ENCODE assay signal across 10 mouse cellular contexts in the genomic region with DNA sequence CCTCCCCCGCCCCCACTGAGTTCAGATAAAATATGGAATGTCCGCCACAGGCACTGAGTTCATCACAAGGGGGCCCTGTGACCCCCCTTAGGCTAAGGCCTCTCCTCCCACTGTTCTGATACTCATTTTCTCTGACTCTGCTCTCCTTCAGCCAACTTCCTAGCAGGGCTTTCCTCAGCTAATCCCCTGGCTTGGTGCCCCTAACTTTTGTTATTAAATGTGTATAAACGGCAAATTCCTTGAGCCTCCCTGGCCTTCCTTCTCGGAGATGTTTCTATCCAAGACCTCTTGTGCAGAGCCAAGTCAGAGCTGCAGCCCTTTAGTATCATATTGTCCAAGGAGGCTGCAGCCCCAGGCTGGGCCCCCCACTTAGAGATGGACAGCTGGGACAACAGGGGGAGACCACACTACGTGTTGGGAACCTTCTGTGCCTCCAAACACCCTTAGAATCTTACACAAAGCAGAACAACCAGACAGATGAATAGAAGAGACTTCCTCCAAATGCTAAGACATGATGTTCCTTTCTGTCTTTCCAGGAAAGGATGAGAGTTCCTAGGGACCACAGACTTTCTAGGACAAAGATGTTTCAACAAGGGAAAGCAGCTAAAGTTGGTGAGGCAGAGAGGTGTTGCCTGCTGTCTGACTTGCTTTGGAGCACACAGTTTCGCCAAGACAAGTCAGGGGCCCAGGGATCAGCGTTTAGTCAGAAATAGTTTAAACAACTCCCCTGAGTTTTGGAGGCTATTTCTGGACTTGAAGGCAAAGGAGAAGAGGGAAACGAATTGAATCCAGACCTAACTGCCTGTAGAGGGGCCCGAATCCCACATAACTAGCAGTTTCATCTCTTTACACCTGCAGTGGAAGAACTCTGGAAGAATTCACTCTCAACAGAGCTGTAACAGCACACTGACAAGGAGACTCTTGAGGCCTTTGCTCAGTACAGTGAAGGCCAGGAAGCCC.
A peak's percentile ranks its signal among the peaks of the same experiment; 100 is the strongest.
DNase-seq lines count a peak whose midpoint lies in the region; ATAC-seq and TF ChIP-seq lines count a peak whose summit lies in the region.
"Had no signal": no experiment of that assay in that cellular context is flagged by ENCODE, and none has a peak within 500 bp of the region (broad histone marks: within the 10 kb centered on the region; RNA-seq: fewer than 3 reads in every experiment).

No protein-coding gene starts in this region.

- no peak for DNase-seq in heart, adult 2 months
- no peak for DNase-seq in heart, postnatal 36 days
- DNase-seq in midbrain, embryonic 11.5 days (ENCODE audit: low spot score, missing footprints) = peak; percentile 83
- DNase-seq in heart, postnatal 4 days = peak; percentile 38
- DNase-seq in right cerebral cortex, adult 18-20 months = no peak
- DNase-seq in left cerebral cortex, adult 18-20 months (ENCODE audit: low spot score in 2 of 2) = no peak
- DNase-seq: cerebellum, adult 18-20 months; liver, embryonic 13.5 days had no signal

- no peak for ATAC-seq in midbrain, embryonic 11.5 days (ENCODE audit: low FRiP score)
- no peak for ATAC-seq in midbrain, embryonic 15.5 days (replicated peaks)
- ATAC-seq in stomach, embryonic 14.5 days (ENCODE audit: insufficient number of reproducible peaks, insufficient read depth, low FRiP score, low read depth) = no peak

- H3K36me3 ChIP-seq in heart, adult 2 months (ENCODE audit: control insufficient read depth, insufficient read depth, low read length) = peaks cover 2% of the 10 kb centered on the region; the same call in 1 of the 2 replicates
- no peaks in the 10 kb centered on the region for H3K36me3 ChIP-seq in midbrain, embryonic 11.5 days (ENCODE audit: control insufficient read depth, insufficient read depth, low read length)
- H3K36me3 ChIP-seq in midbrain, embryonic 15.5 days (replicated peaks) = no peaks in the 10 kb centered on the region
- no peaks in the 10 kb centered on the region for H3K36me3 ChIP-seq in stomach, embryonic 14.5 days (ENCODE audit: control insufficient read depth, insufficient read depth, low read length)
- H3K36me3 ChIP-seq: liver, embryonic 13.5 days had no signal

- no peaks in the 10 kb centered on the region for H3K79me2 ChIP-seq in heart, adult 2 months (replicated peaks; ENCODE audit: control insufficient read depth, insufficient read depth, low read length)

- peak overlapping the region; percentile 63 for H3K27ac ChIP-seq in heart, adult 2 months
- no peak overlapping the region for H3K27ac ChIP-seq in midbrain, embryonic 11.5 days (ENCODE audit: low read depth, low read length)
- no peak overlapping the region for H3K27ac ChIP-seq in midbrain, embryonic 15.5 days
- peak overlapping the region; percentile 82; the same call in 1 of the 2 replicates for H3K27ac ChIP-seq in stomach, embryonic 14.5 days (ENCODE audit: low read length)
- H3K27ac ChIP-seq: liver, embryonic 13.5 days had no signal

- TF ChIP-seq POLR2A in heart, adult 2 months (IDR thresholded peaks at IDR 0.05; ENCODE audit: insufficient read depth, low read depth, low read length) = no peak

- peaks cover 29% of the 10 kb centered on the region for H3K4me1 ChIP-seq in heart, adult 2 months (ENCODE audit: control insufficient read depth, insufficient read depth, low read length)
- H3K4me1 ChIP-seq in midbrain, embryonic 11.5 days (ENCODE audit: control insufficient read depth, insufficient read depth, low read length) = peaks cover 18% of the 10 kb centered on the region
- peaks cover 16% of the 10 kb centered on the region for H3K4me1 ChIP-seq in midbrain, embryonic 15.5 days
- peaks cover 32% of the 10 kb centered on the region for H3K4me1 ChIP-seq in stomach, embryonic 14.5 days (ENCODE audit: control insufficient read depth, insufficient read depth, low read length)

- WGBS in heart, adult 2 months = 30% methylated on average over 9 of the region's 9 CpGs
- WGBS in midbrain, embryonic 11.5 days = 60% methylated on average over 9 of the region's 9 CpGs
- 56% methylated on average over 9 of the region's 9 CpGs for WGBS in midbrain, embryonic 15.5 days
- WGBS in stomach, embryonic 14.5 days = 35% methylated on average over 9 of the region's 9 CpGs

- H3K9me3 ChIP-seq in midbrain, embryonic 11.5 days (ENCODE audit: control insufficient read depth, low read length) = no peaks in the 10 kb centered on the region
- H3K9me3 ChIP-seq in midbrain, embryonic 15.5 days = no peaks in the 10 kb centered on the region
- no peaks in the 10 kb centered on the region for H3K9me3 ChIP-seq in stomach, embryonic 14.5 days (ENCODE audit: control insufficient read depth, low read depth, low read length)
- H3K9me3 ChIP-seq: liver, embryonic 13.5 days had no signal

- no peak for TF ChIP-seq CTCF in heart, adult 2 months (IDR thresholded peaks at IDR 0.05)

- TF ChIP-seq EP300 in heart, adult 2 months (IDR thresholded peaks at IDR 0.05; ENCODE audit: insufficient read depth, low read depth, low read length) = no peak

- H3K4me2 ChIP-seq in midbrain, embryonic 11.5 days = no peak overlapping the region
- no peak overlapping the region for H3K4me2 ChIP-seq in midbrain, embryonic 15.5 days
- 0 out of 2 replicates have a peak overlapping the region, but pooled peaks have one; percentile 4 for H3K4me2 ChIP-seq in stomach, embryonic 14.5 days (replicated peaks; ENCODE audit: low read depth, low read length)
- H3K4me2 ChIP-seq: liver, embryonic 13.5 days had no signal

- H3K27me3 ChIP-seq in heart, adult 2 months (ENCODE audit: control insufficient read depth, insufficient read depth, low read length) = no peaks in the 10 kb centered on the region
- no peaks in the 10 kb centered on the region for H3K27me3 ChIP-seq in midbrain, embryonic 11.5 days (ENCODE audit: control insufficient read depth, insufficient read depth, low read length)
- no peaks in the 10 kb centered on the region for H3K27me3 ChIP-seq in midbrain, embryonic 15.5 days (replicated peaks)
- H3K27me3 ChIP-seq in stomach, embryonic 14.5 days (ENCODE audit: control insufficient read depth, insufficient read depth, low read length) = no peaks in the 10 kb centered on the region

- intact Hi-C loops in heart, adult 2 months (cut with DNase I) = no loop called here
- intact Hi-C loops in heart, postnatal 36 days (cut with DNase I) = loop anchor here (5.0 kb wide), 1 partner anchor 69 kb away; no protein-coding TSS in a partner anchor

- H3K4me3 ChIP-seq in heart, adult 2 months = no peak overlapping the region
- H3K4me3 ChIP-seq in midbrain, embryonic 11.5 days (ENCODE audit: low read depth, low read length) = no peak overlapping the region
- H3K4me3 ChIP-seq in midbrain, embryonic 15.5 days = no peak overlapping the region
- H3K4me3 ChIP-seq in stomach, embryonic 14.5 days (ENCODE audit: low read depth, low read length) = no peak overlapping the region
- H3K4me3 ChIP-seq: liver, embryonic 13.5 days had no signal

- H3K9ac ChIP-seq in heart, adult 2 months (ENCODE audit: low read depth, low read length) = no peak overlapping the region
- H3K9ac ChIP-seq in midbrain, embryonic 11.5 days (ENCODE audit: low read length) = no peak overlapping the region
- no peak overlapping the region for H3K9ac ChIP-seq in midbrain, embryonic 15.5 days
- H3K9ac ChIP-seq in stomach, embryonic 14.5 days (replicated peaks; ENCODE audit: low read depth, low read length) = no peak overlapping the region
- H3K9ac ChIP-seq: liver, embryonic 13.5 days had no signal

Comparison
In these comparisons a context has a peak if more than half of its experiments do, and no peak if none do; other contexts are left out.
1. DNase-seq: peak in midbrain, embryonic 11.5 days (single experiment) and heart, postnatal 4 days (single experiment); none in heart, adult 2 months (0 of 2), heart, postnatal 36 days (0 of 2), right cerebral cortex, adult 18-20 months (single experiment) and left cerebral cortex, adult 18-20 months (0 of 2).
2. H3K27ac ChIP-seq: peak in heart, adult 2 months (single experiment) and stomach, embryonic 14.5 days (single experiment); none in midbrain, embryonic 11.5 days (single experiment) and midbrain, embryonic 15.5 days (single experiment).